Mouse (Mus musculus) heart, embryonic 14.5 days (tissue): Measurements from ENCODE around the gene Thap4. TPM values are rescaled to one million over a fixed set of nuclear protein-coding genes. Genes with fewer than 3 reads are reported as not detected.

Source experiments
- ATAC-seq: fragments of 200-750 bp; cut with Nextera tagmentation; 2 replicates; pipeline ENCODE4 v1.8.0; 2017; ENCODE audit warnings: low read depth, moderate TSS enrichment; ENCODE audit not compliant: insufficient number of reproducible peaks, insufficient read depth, low FRiP score
- H3K27ac ChIP-seq, 2 experiments: fragments of 200-500 bp in 1 of 2; fragments of 300-500 bp in 1 of 2; sonication (generic) in 1 of 2; replicated peaks in 1 of 2; 2 replicates each; pipeline ENCODE4 v1.5.1; 2012 to 2014; ENCODE audit warnings: low read depth in 2 of 2, low read length in 2 of 2, control low read depth in 1 of 2, mild to moderate bottlenecking in 1 of 2, mixed read lengths in 1 of 2; ENCODE audit not compliant: control insufficient read depth in 1 of 2, insufficient read depth in 1 of 2
- H3K27me3 ChIP-seq: fragments of 300-500 bp; sonication (generic); 2 replicates; pipeline ENCODE4 v1.6.1; 2014; ENCODE audit warnings: mild to moderate bottlenecking, low read length, control low read depth; ENCODE audit not compliant: control insufficient read depth, insufficient read depth
- H3K36me3 ChIP-seq: fragments of 300-500 bp; sonication (generic); 2 replicates; pipeline ENCODE4 v1.6.1; 2014; ENCODE audit warnings: mild to moderate bottlenecking, control low read depth, low read length, mixed read lengths; ENCODE audit not compliant: control insufficient read depth, insufficient read depth
- H3K4me1 ChIP-seq, 2 experiments: fragments of 200-500 bp in 1 of 2; fragments of 300-500 bp in 1 of 2; sonication (generic) in 1 of 2; 2 replicates each; pipeline ENCODE4 v1.6.1; 2012 to 2014; ENCODE audit warnings: low read length in 2 of 2, control low read depth in 1 of 2, mixed read lengths in 1 of 2; ENCODE audit not compliant: control insufficient read depth in 2 of 2, insufficient read depth in 2 of 2
- H3K4me2 ChIP-seq: fragments of 300-500 bp; sonication (generic); 2 replicates; pipeline ENCODE4 v1.6.1; 2014; ENCODE audit warnings: mild to moderate bottlenecking, low read length
- H3K4me3 ChIP-seq, 2 experiments: fragments of 200-500 bp in 1 of 2; fragments of 300-500 bp in 1 of 2; sonication (generic) in 1 of 2; 2 replicates each; pipeline ENCODE4 v1.5.1; 2012 to 2014; ENCODE audit warnings: low read length in 2 of 2, mild to moderate bottlenecking in 2 of 2, control low read depth in 1 of 2, low read depth in 1 of 2, moderate library complexity in 1 of 2; ENCODE audit not compliant: control insufficient read depth in 1 of 2, insufficient read depth in 1 of 2
- H3K9ac ChIP-seq: fragments of 300-500 bp; sonication (generic); 2 replicates; pipeline ENCODE4 v1.6.1; 2014; ENCODE audit warnings: mild to moderate bottlenecking, low read length
- H3K9me3 ChIP-seq: fragments of 300-500 bp; sonication (generic); 2 replicates; pipeline ENCODE4 v1.6.1; 2016; ENCODE audit warnings: low read length, control low read depth; ENCODE audit not compliant: control insufficient read depth
- WGBS: fragments of 180-500 bp; shearing (Covaris S2); extraction: QIAGEN DNeasy Blood & Tissue Kit; methylation state at CpG from one replicate; pipeline ENCODE4 v1.1.7; 2014; 5-methylcytosine and 5-hydroxymethylcytosine counted together
- polyA plus RNA-seq: library from polyadenylated mRNA; unstranded; fragments of >200 nt; fragmentation: Nextera tagmentation; extraction: Ambion mirVana; gene quantifications from 2 replicates; pipeline ENCODE4 v1.2.1, GENCODE M21; 2014

Thap4 gene
- polyA plus RNA-seq, 1 experiment from 2014 or later = 52.8 TPM

GRCm38 (mm10) chr1:93689901-93690496, 64.7 kb downstream of the Thap4 start:
- Histone ChIP-seq H3K9ac (no peak overlapping the region), H3K4me2 (no peak overlapping the region), H3K36me3 (peaks cover 32% of the 10 kb centered on the region), H3K27me3 (no peaks in the 10 kb centered on the region), H3K27ac (no peak overlapping the region), H3K9me3 (no peaks in the 10 kb centered on the region), H3K4me3 (no peak overlapping the region), H3K4me1 (peaks cover 14 to 22% of the 10 kb centered on the region in 2 experiments; a peak in 3 of 4 replicates)
- no peak for ATAC-seq
- WGBS = 74% methylated on average over 7 of the region's 7 CpGs

DNA sequence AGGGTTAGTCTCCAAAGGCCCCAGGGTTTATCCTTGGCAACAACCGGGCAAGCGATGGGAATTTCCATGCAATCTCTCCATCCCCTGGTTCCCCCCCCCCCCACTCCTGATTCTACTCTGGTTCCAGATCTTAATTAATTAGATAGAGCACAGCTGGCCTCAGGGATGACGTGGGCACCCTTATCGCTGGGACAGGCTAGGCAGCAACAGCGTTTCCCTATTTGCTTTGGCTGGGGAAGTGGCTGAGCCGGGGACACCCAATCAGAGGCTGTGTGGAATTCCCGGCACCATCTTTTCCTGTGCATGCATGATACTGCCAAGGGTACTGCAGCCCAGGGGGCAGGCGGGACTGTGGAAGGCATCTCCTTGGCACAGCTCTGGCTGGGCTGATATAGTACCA, 66.5 kb downstream of the Thap4 start:
- Histone ChIP-seq H3K27me3 (no peaks in the 10 kb centered on the region), H3K4me2 (no peak overlapping the region), H3K36me3 (peaks cover 29% of the 10 kb centered on the region), H3K9ac (no peak overlapping the region), H3K4me1 (peaks cover 14 to 15% of the 10 kb centered on the region in 2 experiments; a peak in 3 of 4 replicates), H3K9me3 (no peaks in the 10 kb centered on the region), H3K4me3 (no peak overlapping the region), H3K27ac (0 out of 4 replicates have a peak overlapping the region, but pooled peaks of 1 of the 2 experiments have one; percentile 11)
- ATAC-seq = peak; percentile 61
- 63% methylated on average over 8 of the region's 8 CpGs for WGBS

- Histone ChIP-seq H3K4me1 (peaks cover 14 to 15% of the 10 kb centered on the region in 2 experiments; a peak in 3 of 4 replicates), H3K4me2 (peak overlapping the region; percentile 83), H3K4me3 (peak overlapping the region; percentile 71 to 74), H3K27me3 (no peaks in the 10 kb centered on the region), H3K9ac (peak overlapping the region; percentile 74), H3K36me3 (peaks cover 28% of the 10 kb centered on the region), H3K9me3 (no peaks in the 10 kb centered on the region), H3K27ac (peak overlapping the region in 1 of 2 experiments; percentile 46; a peak in 1 of 4 replicates)
- no peak for ATAC-seq
- WGBS = 65% methylated on average over 3 of the region's 3 CpGs
Observed at GRCm38 (mm10) chr1:93686961-93687320, 67.7 kb downstream of the Thap4 start.

- H3K4me2 ChIP-seq = peak overlapping the region; percentile 83
- peak overlapping the region; percentile 71 to 74 for H3K4me3 ChIP-seq
- ATAC-seq = peak; percentile 74; the same call in 1 of the 2 replicates
- H3K27me3 ChIP-seq = no peaks in the 10 kb centered on the region
- peaks cover 14 to 15% of the 10 kb centered on the region in 2 experiments; a peak in 3 of 4 replicates for H3K4me1 ChIP-seq
- 5% methylated on average over 51 of the region's 51 CpGs for WGBS
- peak overlapping the region; percentile 74 for H3K9ac ChIP-seq
- peak overlapping the region in 1 of 2 experiments; percentile 46; a peak in 2 of 4 replicates for H3K27ac ChIP-seq
- no peaks in the 10 kb centered on the region for H3K9me3 ChIP-seq
- H3K36me3 ChIP-seq = peaks cover 22% of the 10 kb centered on the region
Observed at GRCm38 (mm10) chr1:93686245-93686960, 68.3 kb downstream of the Thap4 start.

- peaks cover 14 to 15% of the 10 kb centered on the region in 2 experiments; a peak in 3 of 4 replicates for H3K4me1 ChIP-seq
- under 1% methylated on average over 78 of the region's 78 CpGs for WGBS
- peak within 1 kb of the TSS; percentile 74 for H3K9ac ChIP-seq
- H3K9me3 ChIP-seq = no peaks in the 10 kb centered on the region
- peak; percentile 20; the same call in 1 of the 2 replicates for ATAC-seq
- H3K27me3 ChIP-seq = no peaks in the 10 kb centered on the region
- peak within 1 kb of the TSS; percentile 71 to 74 for H3K4me3 ChIP-seq
- peaks cover 14% of the 10 kb centered on the region for H3K36me3 ChIP-seq
- peak within 1 kb of the TSS; percentile 83 for H3K4me2 ChIP-seq
- H3K27ac ChIP-seq = peak within 1 kb of the TSS in 1 of 2 experiments; percentile 29; a peak in 2 of 4 replicates
Observed at GRCm38 (mm10) chr1:93685401-93686244, 69.0 kb downstream of the Thap4 start, which contains the start of gene Bok. Gene Bok (plus strand): TSS chr1:93685660.

DNA sequence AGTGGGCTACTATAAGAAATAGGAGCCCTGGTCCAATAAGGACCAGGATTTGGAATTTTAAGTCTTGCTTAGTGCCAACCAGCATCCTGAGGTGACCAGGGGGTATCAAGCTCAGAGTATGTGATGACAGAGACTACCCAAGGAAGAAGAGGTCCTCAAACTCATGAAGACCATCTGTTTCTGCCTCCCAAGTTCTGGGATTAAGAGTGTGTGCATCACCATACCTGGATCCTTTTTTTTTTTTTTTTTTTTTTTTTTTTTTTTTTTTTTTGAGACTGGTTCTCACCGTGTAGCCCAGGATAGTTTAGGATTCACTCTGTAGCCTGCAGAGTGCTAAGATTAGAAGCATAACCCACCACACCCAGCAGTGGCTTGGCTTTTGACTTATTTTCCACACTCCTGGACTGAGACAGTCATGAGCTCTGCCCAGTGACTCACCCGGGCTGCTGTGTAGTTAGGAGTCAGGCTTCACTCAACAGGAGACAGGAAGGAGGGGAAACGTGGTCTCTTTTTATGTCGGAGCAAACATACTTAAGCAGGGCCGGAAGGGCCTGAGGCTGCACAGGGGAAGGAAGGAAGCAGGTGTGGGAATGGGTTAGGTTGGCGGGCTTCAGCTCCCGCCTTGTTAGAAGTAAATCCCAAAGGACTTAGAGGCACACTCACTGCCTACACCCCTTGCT, 74.6 kb downstream of the Thap4 start:
- Histone ChIP-seq H3K27me3 (no peaks in the 10 kb centered on the region), H3K4me1 (0 out of 4 replicates have a peak, but pooled peaks cover 0 to under 1% of the 10 kb centered on the region in 2 experiments), H3K27ac (0 out of 4 replicates have a peak overlapping the region, but pooled peaks of 1 of the 2 experiments have one; percentile 2), H3K9me3 (no peaks in the 10 kb centered on the region), H3K36me3 (no peaks in the 10 kb centered on the region), H3K4me3 (no peak overlapping the region), H3K9ac (no peak overlapping the region), H3K4me2 (no peak overlapping the region)
- ATAC-seq = peak; percentile 63
- WGBS = 43% methylated on average over 7 of the region's 7 CpGs
